24 mouse cellular contexts compared by ENCODE assay signal in the genomic region with DNA sequence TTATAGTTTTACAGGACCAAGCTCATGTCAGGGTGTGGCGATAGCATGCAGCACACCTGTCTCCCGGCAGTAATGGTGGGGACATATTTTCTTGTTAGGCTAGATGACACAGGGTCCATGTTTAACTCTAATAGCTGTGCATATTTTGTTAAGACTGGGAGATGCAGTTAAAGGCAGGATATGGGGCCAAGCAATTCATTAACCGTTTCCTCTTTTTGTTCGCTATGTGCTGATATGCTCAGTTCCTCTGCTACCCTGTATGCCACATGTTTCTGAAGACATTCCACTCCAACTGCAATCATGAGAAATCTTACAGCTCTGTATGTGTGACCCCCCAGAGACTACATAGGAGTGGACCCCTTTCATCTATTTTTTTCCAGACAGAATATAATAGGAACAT.
"Had no signal": no experiment of that assay in that cellular context is flagged by ENCODE, and none has a peak within 500 bp of the region (broad histone marks: within the 10 kb centered on the region; RNA-seq: fewer than 3 reads in every experiment).

No protein-coding gene starts in this region.

- H3K27me3 ChIP-seq: intestine, embryonic 15.5 days; kidney, embryonic 15.5 days; limb, embryonic 12.5 days; limb, embryonic 15.5 days; neural tube, embryonic 12.5 days; neural tube, embryonic 15.5 days had no signal

- H3K9me3 ChIP-seq: intestine, embryonic 15.5 days; kidney, embryonic 15.5 days; limb, embryonic 12.5 days; limb, embryonic 15.5 days; neural tube, embryonic 12.5 days; neural tube, embryonic 15.5 days had no signal

- ATAC-seq: intestine, embryonic 15.5 days; liver, postnatal 0 days; lung, postnatal 0 days had no signal

- H3K4me1 ChIP-seq: intestine, embryonic 15.5 days; kidney, embryonic 15.5 days; neural tube, embryonic 12.5 days had no signal

- H3K27ac ChIP-seq: intestine, embryonic 15.5 days; kidney, embryonic 15.5 days; limb, embryonic 12.5 days; limb, embryonic 15.5 days; liver, embryonic 14.5 days; neural tube, embryonic 12.5 days; neural tube, embryonic 15.5 days had no signal

- H3K4me2 ChIP-seq: intestine, embryonic 15.5 days; kidney, embryonic 15.5 days; limb, embryonic 12.5 days; limb, embryonic 15.5 days; liver, embryonic 11.5 days; lung, embryonic 14.5 days; neural tube, embryonic 12.5 days; neural tube, embryonic 15.5 days had no signal

- H3K9ac ChIP-seq: intestine, embryonic 15.5 days; kidney, embryonic 15.5 days; limb, embryonic 12.5 days; limb, embryonic 15.5 days; liver, embryonic 14.5 days; liver, postnatal 0 days; lung, embryonic 14.5 days; neural tube, embryonic 12.5 days; neural tube, embryonic 15.5 days had no signal

- H3K36me3 ChIP-seq: intestine, embryonic 15.5 days; kidney, embryonic 15.5 days; limb, embryonic 12.5 days; limb, embryonic 15.5 days; neural tube, embryonic 12.5 days; neural tube, embryonic 15.5 days had no signal

- H3K4me3 ChIP-seq: intestine, embryonic 15.5 days; kidney, embryonic 15.5 days; limb, embryonic 12.5 days; limb, embryonic 15.5 days; neural tube, embryonic 12.5 days; neural tube, embryonic 15.5 days had no signal

- DNase-seq: kidney, adult 11 months; kidney, adult 8-10 months; kidney, postnatal 10 days; kidney, postnatal 36 days; left cerebral cortex, postnatal 4 days; liver, postnatal 0 days; lung, embryonic 14.5 days; lung, postnatal 36 days; midbrain, embryonic 14.5 days; retina, postnatal 1 day; right cerebral cortex, postnatal 25 days; spleen, adult 18-20 months; thymus, adult 18-20 months; thymus, postnatal 14 days; thymus, postnatal 4 days had no signal
